Mouse (Mus musculus) ES-CJ7 (cell line): Measurements from ENCODE around the gene Ttc37.

Experiments
- DNase-seq: peaks from one replicate; pipeline ENCODE4 v3.0.0; 2011; ENCODE audit warnings: low read depth, low spot score

Ttc37 gene

DNA sequence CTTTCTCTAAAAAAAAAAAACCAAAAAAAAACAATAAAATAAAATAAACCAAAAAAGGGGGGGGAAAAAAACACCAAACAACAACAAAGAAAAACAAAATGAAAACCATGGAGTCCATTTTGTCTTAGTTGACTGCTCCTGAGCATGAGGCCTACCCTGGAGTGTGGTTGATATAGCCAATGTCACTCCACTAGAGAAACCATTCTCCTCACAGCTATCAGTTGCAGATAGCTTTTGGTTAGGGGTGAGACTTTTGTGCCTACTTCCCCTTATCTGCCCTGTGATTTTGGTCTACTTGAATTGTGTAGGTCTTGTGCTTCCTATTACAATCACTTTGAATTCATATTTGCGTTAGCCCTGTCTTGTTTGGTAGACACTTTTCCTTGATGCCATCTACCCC lies 59.0 kb downstream of the Ttc37 start:
- no peak for DNase-seq

DNA sequence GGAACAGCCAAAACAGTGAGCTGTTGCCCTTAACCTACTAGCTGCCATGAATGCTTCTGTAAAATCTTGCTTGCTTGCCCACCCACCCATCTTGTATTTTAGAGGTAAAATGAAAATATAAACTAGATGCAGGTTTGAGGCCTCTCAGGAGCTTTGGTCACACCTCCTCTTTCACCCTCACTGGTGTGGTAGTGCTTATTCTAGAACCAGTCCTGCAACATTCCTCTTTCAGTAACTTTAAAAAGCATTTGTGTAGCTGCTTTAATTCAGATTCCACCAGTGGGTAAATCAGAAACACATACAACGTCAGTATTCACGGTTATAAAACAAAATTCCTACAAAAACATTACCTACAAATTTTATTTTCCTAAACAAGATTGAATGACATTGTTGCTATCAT lies 62.1 kb downstream of the Ttc37 start:
- no peak for DNase-seq

DNA sequence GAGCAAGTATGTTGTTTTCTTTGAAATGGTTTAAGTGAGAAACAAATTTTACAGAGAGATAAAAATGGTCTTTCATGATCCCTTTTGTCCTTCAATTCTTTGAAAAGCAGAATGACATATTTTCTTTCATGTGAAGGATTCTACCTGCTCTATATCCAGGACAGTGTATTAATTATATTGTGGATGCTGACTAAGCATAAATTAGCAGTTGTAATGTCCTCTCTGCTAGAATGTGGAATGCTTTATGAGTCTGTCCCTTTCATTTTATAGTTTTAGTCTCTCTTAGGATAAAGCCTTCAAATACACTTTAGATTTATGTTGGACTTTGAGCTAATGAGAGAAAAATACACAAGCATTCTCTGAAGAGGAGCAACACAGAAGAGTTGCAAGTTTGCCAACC lies 75.8 kb downstream of the Ttc37 start:
- DNase-seq = no peak

DNA sequence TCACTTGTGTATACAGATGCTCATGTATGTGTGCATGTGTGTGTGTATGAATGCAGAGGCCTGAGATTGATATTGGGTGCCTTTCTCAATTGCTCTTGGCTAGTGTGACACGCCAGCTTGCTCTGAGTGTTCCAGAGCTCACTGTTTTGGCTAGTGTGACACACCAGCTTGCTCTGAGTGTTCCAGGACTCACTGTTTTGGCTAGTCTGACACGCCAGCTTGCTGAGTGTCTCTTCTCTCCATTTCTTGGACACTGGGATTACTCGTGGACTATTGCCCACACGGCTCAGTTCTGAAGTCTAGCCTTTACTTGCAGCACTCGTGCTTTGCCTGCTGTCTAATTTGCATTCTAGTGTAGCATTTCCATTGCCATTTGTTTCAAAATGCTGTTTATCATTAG lies 80.2 kb downstream of the Ttc37 start:
- no peak for DNase-seq

DNA sequence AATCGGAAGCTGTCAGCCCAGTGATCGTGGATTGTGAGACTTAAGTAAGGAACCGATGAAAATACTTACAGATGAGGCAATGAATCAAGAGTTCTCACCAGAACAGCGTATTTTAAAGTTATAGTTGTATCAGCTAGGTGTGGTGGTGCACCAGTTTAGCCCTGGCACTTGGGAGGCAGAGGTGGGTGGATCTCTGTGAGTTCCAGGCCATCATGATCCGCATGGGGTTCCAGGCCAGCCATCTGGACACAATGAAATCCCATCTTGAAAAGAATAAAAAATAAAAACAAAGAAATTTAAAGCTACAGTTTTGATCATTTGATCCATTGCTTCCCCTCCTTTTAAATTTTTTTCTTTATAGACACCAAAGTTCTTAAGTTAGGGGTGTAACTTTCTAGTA lies 89.1 kb downstream of the Ttc37 start:
- DNase-seq = no peak

DNA sequence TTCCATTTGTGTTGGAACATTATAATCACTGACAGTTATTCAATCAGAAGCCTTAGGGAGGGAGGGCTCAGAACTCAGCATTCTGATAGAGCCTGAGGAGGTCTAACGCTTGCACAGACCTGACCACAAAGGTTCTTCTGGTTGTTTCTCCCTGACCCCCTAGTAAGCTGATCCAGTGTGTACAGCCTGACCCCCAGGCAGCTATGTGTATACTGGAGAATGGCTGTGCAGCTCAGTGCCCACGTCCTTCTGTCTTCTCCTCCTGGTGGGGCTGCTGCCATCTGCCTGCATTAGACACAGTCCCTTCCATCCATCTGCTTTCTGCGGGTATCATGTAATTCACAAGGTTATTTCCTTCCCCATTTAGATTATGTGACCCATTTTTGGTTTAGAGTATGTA lies 90.7 kb downstream of the Ttc37 start:
- no peak for DNase-seq

DNA sequence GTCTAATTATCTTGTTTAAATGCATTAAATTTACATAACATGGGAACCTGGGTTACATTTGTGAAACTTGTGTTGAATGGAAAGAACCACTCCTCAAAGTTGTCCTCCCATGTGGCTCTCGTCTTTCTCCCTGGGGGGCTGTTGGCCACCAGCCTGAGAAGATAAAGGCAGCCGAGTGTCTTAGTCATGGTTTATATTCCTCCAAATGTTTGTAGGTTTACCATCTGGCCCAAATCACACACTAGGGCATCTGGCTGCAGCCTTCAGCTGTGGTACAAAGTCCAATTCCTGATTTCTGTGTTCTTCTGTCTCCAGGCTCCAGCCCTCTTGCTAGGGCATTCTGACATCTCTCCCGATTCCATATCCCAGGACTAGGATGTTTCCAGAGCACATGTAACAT lies 91.7 kb downstream of the Ttc37 start:
- DNase-seq = no peak

DNA sequence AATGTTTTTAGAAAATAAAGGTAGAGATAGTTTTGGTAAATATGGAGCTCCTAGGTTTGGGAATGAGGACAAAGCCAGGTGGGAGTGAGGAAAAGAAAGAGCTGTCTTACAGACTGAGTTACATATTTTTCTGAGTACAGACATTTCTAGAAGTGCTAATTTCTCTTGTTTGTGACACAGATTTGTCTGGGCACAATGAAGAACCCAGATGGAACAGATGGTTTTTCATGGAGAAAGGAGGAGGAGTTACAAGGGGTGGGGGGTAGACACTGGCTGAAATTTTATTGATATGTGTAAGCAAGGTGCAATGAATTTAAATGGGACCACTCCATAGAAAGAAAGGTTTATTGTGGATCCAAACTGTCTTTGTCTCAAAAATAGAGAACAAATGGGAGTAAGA lies 96.4 kb downstream of the Ttc37 start:
- peak; percentile 20 for DNase-seq

DNA sequence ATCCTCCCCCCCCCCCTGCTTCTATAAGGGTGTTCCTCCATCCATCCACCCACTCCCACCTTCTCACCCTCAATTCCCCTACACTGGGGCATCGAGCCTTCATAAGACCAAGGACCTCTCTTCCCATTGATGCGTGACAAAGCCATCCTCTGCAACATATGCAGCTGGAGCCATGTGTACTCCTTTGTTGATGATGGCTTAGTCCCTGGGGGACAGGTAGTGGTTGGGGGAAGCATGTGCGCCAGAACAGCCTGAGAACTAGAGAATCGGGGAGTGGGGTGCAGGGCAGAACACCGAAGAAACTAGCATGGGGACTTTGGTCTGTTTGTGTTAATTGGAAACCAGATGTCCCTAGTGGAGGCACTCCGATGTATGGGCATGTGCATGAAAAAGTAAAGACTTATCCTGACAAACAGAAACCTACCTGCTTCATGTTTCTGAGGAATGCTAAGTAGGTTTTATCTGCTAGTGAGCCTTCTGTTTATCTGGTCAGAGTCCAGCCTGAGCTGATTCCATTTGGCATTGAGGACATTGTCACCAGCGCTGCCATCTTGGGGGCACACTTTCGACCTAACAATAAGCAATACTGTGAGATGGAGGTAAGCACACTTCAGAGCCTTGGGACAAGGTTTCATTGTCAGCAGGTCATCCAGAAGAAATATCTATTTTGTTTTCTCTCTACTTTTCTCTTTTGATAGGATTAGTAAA lies 97.1 kb downstream of the Ttc37 start:
- peak; percentile 25 for DNase-seq

DNA sequence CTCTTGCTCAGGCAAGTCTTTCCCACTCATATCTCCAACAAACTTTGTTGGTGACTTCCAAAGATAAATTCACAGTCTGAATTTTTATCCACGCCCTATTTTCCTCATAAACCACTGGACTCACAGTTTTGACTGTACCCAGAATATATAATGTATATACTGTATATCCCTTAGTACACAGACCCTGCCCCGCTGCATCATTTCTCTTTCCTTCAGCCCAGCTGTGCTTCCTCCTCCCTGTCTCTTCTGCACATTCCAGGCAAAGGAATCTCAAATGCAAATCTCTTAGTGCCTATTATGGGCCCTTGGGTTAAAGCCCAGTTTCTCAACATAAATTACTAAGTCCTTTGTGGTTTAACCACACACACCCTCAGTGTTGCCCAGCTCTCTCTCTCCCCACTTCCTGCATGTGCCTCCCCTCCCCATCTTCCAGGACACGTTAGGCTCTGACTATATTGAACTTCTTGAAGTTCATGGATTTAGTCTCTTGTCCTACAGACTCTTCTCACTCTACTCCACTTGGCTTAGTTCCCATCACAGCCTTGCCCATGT lies 98.8 kb downstream of the Ttc37 start:
- DNase-seq = no peak

DNA sequence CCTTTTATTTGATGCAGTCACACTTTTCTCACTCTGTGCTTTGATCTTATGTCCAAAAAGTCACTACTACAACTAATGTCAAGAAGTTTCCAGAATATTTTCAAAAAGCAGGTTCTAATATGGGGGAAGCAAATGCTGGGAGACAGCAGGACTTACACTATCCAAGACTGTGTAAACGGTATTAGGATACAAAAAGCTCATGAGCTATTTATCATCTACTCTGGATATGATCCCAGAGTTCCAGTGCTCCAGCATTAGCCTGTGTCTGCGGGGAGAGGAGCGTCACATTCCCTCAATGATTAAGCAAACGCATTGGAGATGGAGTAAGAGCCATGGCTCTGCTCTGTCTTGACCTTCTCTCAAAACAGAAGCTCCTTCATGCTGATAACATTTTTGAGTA lies 101.4 kb downstream of the Ttc37 start:
- no peak for DNase-seq

DNA sequence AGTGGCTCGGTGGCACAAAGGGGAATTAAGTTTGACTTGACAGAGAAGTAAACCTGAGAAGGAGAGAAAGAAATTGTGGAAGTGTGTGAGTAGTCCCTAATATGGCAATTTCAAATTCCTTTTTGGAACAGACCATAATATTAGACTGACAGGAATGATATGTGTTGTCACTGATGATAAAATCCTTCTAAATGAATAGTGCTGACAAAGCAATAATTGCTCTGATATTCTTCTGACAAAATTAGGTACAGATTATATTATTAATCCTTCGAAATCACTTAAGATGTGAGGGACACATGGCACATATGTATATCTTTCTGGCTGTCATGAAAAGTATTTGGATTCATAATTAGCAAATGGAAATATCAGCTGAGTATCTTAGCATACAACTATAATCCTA lies 116.4 kb downstream of the Ttc37 start:
- no peak for DNase-seq

DNA sequence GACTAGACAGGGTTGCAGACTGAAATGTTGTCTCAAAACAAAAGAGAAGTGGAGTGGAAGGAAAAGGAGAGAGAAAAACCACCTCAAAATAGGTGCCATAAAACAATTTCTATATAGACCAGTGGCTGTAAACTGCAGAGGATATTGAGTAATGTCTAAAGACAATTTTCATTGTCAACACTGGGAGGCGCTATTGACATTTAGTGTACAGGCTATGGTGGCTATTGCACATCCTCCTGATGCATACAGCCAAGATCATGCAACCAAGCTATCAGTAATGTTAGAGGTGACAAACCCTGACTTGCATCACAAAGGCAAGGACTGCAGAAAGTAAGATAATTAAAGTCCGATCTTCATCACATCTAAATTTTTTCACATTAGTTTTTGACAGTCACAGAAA lies 116.9 kb downstream of the Ttc37 start:
- peak; percentile 47 for DNase-seq
